Mouse (Mus musculus) liver, embryonic 14.5 days (tissue): ENCODE results near the gene Aldh5a1.

Experiments
- CTCF ChIP-seq: IDR thresholded peaks from 2 replicates; pipeline ENCODE4 v1.5.1; 2016; ENCODE audit warnings: antibody characterized with exemption, low read depth, control low read depth
- EP300 ChIP-seq: IDR thresholded peaks from 2 replicates; pipeline ENCODE4 v1.6.1; 2016; ENCODE audit warnings: antibody characterized with exemption, low read depth

DNA sequence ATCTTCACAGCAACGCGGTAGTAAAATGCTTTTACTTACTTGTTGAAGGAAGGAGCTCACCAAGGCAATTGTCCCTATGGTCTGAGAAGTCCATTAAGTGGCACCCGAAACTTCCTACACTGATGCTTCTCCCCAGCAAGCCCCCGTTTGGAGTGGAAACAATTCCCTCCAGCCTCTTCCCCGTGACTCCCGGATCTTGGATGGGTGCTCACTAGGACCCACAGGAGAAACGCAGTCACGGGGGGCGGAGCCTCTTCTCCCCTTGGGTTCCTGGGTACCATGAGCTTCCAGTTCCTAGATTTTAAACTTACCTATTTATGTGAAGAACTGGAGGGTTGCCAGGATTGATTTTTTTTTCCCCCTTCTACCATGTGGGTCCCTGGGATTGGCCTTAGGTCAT lies 2.0 kb upstream of the Aldh5a1 start:
- TF ChIP-seq EP300 (no peak), CTCF (no peak)
